Mouse (Mus musculus): Measurements from ENCODE around the gene Fam213a.

The Fam213a gene

DNA sequence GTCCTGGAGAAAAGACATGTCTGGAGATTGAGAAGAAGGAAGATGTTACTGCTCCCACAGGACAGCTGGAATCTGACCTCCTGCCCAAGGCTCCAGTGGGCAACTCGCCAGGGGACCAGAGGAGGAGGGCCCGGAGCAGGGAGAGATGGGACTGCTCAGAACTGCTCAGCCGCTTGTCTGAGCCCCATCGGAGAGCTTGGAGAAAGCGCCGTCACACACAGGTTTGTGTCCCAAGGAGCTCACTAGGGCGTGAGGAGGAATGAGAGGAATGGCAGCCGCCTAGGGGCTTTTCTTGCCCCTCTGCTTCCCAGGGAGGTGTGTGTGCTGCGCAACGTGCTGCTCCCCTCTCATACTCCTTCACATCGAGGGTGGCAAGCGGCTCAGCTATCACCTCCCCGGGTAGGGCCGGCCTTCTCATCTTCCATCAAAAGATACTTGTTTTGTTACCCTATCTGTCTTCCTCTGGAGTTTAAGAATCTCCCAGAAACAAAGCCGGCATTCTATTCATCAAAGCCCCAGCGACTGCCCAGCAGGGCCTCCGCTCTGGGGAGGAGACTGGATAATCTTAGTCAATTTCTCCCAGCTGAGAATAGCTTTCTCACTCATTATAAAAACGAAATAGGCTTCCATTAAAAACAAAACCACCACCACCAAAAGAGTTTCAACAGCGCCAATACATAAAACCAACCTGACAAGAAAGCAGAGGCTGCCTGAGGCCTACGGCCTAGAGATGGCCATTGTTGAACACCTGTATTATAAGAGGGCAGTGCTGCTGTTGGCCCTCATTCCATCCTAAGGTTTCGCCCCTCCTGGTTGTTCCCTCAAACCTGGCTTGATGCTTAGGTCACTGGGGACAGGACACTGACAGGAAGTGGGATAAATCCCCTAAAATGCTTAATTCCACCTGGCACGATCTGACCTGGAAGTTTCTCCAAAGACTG lies 9.1 kb downstream of the Fam213a start:
- no peak for DNase-seq (ENCODE audit: low spot score in 2 of 2)

DNA sequence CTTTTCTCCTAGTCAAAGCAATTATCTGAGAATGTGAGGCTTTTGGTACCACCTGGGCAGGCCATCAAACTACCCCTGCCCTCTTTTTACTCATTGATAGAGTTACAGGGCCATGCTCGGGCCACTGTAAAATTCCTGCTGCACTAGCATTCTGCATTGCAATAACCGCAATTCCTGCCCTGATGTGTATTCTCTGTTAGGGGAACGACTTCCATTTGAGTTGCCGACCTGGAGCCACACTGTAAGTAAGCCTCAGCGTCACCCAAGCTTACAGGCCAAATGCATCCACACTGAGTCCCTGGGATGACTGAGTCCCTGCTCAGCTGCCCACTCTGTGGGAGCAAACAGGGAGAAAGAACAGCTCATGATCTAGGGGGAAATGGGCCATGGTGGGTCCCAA lies 12.0 kb downstream of the Fam213a start:
- no peak for DNase-seq (ENCODE audit: low spot score in 2 of 2)

DNA sequence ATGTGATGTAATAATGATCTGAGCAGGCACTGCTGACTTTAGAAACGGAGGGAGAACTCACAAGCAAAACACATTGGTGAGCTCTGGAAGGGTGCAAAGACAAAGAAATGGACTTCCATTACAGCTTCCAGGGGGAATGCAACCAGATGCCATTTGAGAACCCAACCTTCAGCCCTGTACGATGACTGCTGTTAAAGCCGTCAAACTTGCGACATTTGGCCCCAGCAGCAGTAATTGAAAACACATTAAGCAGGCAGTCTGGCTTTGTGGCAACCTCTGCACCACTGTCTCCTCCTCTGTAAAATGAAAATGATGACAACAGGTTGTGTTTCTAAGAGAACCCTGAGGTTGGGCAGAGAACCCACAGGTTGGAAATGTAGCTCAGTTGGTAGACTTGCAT lies 12.8 kb downstream of the Fam213a start:
- no peak for DNase-seq (ENCODE audit: low spot score in 2 of 2)

- no peak for DNase-seq (ENCODE audit: low spot score in 2 of 2)
These were observed 13.5 kb downstream of the Fam213a start for GRCm38 (mm10) chr14:40999904-41000645.

- no peak for DNase-seq (ENCODE audit: low spot score in 2 of 2)
These were observed 17.4 kb downstream of the Fam213a start for GRCm38 (mm10) chr14:40996171-40996570.

DNA sequence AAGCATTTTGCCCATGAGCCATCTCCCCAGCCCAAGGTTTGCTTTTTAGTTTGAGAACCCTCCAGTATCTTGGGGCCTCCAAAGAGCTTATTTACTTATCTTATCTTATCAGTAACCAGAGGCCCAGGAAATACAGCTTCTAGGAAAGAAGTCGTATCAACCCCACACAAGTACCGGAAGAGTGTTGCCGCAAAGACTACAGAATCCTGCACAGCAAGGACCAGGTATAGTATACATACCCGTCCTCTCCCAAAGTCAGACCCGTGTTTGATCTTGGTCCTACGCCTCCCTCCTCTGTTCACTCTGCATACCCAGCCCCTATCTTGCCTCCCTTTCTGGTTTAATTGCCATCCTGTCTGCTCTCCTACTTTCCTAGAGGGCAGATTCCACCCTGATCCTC lies 21.1 kb downstream of the Fam213a start:
- DNase-seq (ENCODE audit: low spot score in 2 of 2) = no peak

DNA sequence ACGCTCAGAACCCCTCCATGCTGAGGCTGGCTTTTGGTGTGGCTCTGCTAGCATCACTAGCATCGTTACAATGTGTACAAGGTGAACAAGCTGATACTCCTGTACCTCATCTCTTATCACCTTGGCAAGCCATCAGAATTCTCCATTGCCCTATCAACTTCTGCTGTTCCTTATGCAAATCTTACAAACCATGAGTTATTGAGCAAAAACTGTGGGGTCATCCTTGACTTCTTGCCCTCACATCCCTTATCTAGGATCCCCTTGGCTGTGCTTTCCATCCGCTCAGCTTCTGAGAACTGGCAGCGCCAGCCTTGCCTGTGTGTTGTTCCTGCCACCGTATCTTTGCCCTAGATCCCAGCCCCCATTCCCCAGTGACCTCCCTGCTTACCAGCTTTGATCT lies 24.8 kb downstream of the Fam213a start:
- no peak for DNase-seq (ENCODE audit: low spot score in 2 of 2)

DNA sequence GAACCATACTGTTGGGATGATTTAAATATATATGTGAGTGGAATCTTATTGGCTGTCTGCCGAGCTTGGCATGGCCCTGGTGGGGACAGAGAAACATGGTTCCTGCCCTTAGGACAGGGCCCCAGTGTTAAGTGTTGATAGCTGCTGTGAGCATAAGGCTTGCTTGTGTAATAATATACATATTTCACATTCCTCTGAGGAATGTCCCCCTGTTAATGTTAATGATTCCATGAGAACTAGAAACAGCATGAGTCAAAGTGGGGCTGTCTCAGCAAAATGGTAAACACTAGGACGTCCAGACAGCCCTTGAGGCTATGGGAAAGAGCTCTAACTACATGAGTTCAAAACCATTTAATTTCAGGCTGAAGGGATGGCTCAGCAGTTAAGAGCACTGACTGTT lies 26.4 kb downstream of the Fam213a start:
- no peak for DNase-seq (ENCODE audit: low spot score in 2 of 2)

GRCm38 (mm10) chr14:40985635-40986034 lies 28.0 kb downstream of the Fam213a start:
- no peak for DNase-seq (ENCODE audit: low spot score in 2 of 2)

DNA sequence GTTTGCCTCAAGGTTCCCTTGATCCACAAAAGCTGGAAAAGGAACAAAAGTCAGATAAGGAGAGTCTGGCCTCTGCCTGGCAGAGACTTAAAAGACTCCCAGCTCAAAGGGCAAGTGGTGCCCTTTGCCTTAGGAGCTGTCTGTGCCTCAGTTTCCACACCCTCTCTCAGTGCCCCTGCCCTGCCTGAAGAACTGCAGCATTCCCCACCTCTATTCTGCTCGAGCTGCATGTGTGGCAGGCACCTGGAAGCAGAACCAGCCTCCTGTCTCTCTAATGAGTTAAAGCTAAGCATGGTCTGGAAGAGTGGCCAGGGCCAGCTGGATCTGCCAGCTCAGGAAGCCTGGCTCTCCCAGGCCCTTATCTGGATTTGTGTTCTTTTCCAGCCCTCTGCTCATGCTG lies 33.9 kb downstream of the Fam213a start:
- no peak for DNase-seq (ENCODE audit: low spot score in 2 of 2)

- no peak for DNase-seq (ENCODE audit: low spot score in 2 of 2)
These were observed 34.6 kb downstream of the Fam213a start for GRCm38 (mm10) chr14:40979002-40979401.

GRCm38 (mm10) chr14:40975127-40975721 lies 38.4 kb downstream of the Fam213a start:
- peak; percentile 61 to 73 for DNase-seq (ENCODE audit: low spot score in 2 of 2)

- no peak for DNase-seq (ENCODE audit: low spot score in 2 of 2)
These were observed 45.5 kb downstream of the Fam213a start for GRCm38 (mm10) chr14:40968051-40968450.

DNA sequence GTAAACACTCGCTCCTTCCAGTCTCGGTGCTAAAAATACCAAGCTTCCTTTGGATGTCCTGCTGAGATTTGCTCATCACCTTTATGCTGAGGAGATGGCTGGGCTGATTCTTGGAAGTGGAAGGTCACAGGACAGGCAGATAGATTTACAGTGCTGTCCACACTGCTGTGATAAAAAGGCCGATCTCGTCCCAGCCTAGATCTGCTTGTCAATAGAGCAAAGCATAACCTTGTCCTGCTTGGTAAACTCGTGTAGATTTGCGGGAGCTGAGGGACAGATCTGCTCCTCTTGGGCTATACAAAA lies 46.0 kb downstream of the Fam213a start:
- DNase-seq (ENCODE audit: low spot score in 2 of 2) = no peak

DNA sequence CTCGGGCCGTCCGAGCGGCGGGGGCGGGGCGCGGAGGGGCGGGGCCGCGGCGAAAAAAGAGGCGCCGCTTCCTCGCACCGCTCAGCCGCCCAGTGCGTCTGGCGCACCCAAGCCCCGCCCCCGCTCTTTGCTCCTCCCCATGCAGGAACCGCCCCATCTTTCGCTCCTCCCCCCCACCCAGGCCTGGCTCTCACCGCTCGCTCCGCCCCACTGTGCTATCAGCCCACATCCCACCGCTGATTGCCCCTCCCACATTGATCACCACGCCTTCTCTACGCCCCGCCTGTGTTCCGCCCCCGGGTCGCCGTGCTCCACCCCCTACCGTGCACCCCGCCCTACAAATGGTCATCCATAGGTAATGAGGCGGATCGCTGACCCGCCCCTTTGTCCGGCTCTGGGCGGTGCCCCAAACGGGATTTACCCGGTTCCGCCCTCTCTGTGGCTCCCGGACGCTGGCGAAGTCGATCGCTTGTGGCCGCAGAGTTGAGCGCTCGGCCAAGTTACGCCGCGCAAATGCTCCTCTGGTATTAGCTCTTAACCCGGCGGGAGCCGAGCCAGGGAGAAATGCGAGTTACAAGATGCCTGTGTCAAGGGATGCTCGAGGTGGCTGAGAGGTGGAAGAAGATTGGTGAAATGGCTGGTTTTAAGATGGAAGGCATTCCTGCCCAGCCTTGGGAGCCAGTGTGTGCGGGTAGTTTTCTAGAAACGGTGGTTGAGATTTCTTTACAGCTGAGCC lies 46.6 kb downstream of the Fam213a start:
- DNase-seq (ENCODE audit: low spot score in 2 of 2) = peak; percentile 90 to 98

DNA sequence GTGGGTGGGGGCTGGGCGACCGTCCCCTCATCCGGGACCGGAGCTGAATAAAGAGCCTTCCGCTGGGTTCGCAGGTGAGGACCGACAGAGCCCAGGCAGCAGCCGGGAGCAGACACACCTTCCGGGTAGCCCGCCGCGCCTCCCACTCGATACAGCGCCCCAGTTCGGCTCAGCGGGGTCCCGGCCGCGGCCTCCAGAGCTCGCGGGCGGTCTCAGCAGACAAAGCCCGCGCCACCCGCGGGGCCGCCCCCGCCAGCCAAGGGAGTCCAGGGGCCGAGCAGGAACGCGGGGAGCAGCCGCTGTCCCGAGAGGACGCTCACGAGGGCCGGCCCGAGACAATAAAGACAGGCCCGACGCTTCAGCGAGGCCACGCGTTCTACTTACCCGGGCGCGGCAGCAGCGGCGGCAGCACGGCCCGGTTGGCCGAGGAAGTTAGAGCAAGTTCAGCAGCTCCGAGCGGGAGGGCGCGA lies 47.2 kb downstream of the Fam213a start, which contains the start of gene Tspan14:
Gene Tspan14, minus strand, starts transcription at position 416 of the 470 bp plus-strand sequence.
- DNase-seq (ENCODE audit: low spot score in 2 of 2) = peak; percentile 69 to 73

DNA sequence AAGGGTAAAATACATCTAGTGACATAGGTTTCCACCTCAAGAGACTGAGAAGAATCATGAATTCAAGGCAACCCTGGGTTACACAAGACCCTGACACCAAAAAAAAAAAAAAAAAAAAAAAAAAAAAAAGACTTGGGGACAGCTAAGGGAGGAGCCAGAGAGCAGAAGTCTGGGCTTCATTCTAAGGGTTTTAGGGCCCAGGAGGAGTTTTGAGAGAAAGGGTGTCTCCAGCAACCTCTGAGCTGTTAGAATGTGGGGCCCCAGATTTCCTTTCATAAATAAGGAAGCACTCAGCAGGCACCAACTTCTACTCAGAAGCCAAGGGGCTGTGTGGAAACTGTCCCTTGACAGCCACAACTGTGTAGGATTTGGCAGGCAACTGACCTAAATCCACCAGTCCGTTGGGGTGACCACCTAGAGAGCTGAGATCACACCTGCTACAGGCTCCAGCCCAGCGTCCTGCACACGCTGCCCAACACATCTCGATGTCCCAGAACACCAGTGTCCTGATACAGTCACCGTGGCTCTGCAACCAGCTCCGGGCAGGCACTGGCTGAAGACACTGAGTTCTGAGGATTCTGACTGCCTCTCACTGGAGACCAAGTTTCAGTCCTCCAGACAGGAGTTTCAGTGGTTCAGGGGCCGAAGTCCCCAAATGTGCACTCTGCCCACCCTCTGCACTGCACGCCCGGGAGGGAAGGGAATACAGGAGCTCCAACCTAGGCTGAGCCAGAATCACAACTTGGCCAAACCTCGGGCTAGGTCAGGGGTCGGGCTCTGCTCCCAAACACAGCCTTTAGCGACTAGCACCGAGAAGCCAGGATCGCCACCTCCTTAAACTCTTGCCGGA lies 47.9 kb downstream of the Fam213a start:
- DNase-seq (ENCODE audit: low spot score in 2 of 2) = no peak

GRCm38 (mm10) chr14:40964881-40965280 lies 48.7 kb downstream of the Fam213a start:
- DNase-seq (ENCODE audit: low spot score in 2 of 2) = no peak

DNA sequence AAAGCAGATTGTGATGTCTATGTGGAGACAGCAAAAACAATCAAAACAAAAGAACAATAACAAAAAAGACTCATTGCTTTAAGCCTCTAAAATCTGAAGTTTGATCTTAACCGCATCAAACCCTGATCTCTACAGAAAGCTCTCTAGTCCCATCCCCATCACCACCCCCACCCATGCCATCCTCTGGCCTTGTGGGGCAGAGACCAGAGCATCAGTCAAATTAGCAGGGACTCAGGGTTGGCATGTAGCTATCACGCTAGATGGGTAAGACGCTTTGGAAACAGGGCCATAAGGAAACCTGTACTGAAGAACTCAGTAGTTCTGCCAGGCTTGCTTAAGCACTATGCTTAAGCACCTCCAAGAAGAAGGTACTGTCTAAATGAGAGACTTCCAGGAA lies 49.4 kb downstream of the Fam213a start:
- no peak for DNase-seq (ENCODE audit: low spot score in 2 of 2)

- no peak for DNase-seq (ENCODE audit: low spot score in 2 of 2)
These were observed 49.9 kb downstream of the Fam213a start for GRCm38 (mm10) chr14:40963501-40964213.

All from thymus, postnatal 10 days (tissue).